Mouse (Mus musculus) ovary, adult 2 months (tissue): ENCODE results near the gene Cdh8. TPM values are rescaled to one million over a fixed set of nuclear protein-coding genes. Genes with fewer than 3 reads are reported as not detected.

Experiments
- polyA plus RNA-seq: library from polyadenylated mRNA; depleted of rRNA; stranded (reverse); fragments of >200 nt; gene quantifications from 2 replicates; pipeline ENCODE4 v1.2.3, GENCODE M21; 2012; rRNA removed

The Cdh8 gene
- 0.06 TPM in 1 of 2 replicates, not detected in the other for polyA plus RNA-seq

GRCm38 (mm10) chr8:99415966-99416781, at the start of gene Cdh8:
Gene Cdh8, minus strand, starts transcription at chr8:99416471.

